18 mouse cellular contexts compared by ENCODE assay signal in genomic region chr9:121395812-121396211, GRCm38 (mm10).
DNase-seq lines count a peak whose midpoint lies in the region; ATAC-seq and TF ChIP-seq lines count a peak whose summit lies in the region.
"Had no signal": no experiment of that assay in that cellular context is flagged by ENCODE, and none has a peak within 500 bp of the region (broad histone marks: within the 10 kb centered on the region; RNA-seq: fewer than 3 reads in every experiment).

No protein-coding gene starts in this region.

- TF ChIP-seq CTCF in gastrocnemius, adult 2 months (IDR thresholded peaks at IDR 0.05), result no peak
- TF ChIP-seq CTCF in cerebellum, adult 2 months (IDR thresholded peaks at IDR 0.05; ENCODE audit: borderline replicate concordance, insufficient read depth, low read depth, low read length), result no peak

- DNase-seq in gastrocnemius, adult 2 months, result no peak
- no peak for DNase-seq in gastrocnemius, adult 8-10 months (ENCODE audit: low spot score in 2 of 2)
- DNase-seq in urinary bladder, postnatal 14 days (ENCODE audit: low spot score), result peak; percentile 40
- DNase-seq in urinary bladder, postnatal 25 days (ENCODE audit: low spot score), result no peak
- peak; percentile 57 for DNase-seq in adrenal gland, postnatal 14 days
- no peak for DNase-seq in cerebellum, adult 2 months
- DNase-seq: cerebellum, adult 8-10 months; kidney, adult 18-20 months; kidney, postnatal 14 days; right cerebral cortex, postnatal 25 days had no signal

- ATAC-seq in CD4-positive, CD25-positive, alpha-beta regulatory T cell, adult 4 months, result no peak
- ATAC-seq: activated CD4-positive, CD25-positive, alpha-beta regulatory T cell, adult 4 months had no signal

- no peaks in the 10 kb centered on the region for H3K27me3 ChIP-seq in cerebellum, adult 2 months (ENCODE audit: control insufficient read depth, insufficient read depth, low read length)
- H3K27me3 ChIP-seq: CH12.LX; heart, embryonic 12.5 days; hindbrain, embryonic 15.5 days; limb, embryonic 13.5 days; neural tube, embryonic 13.5 days had no signal

- H3K4me3 ChIP-seq in gastrocnemius, adult 2 months, result no peak overlapping the region
- H3K4me3 ChIP-seq in cerebellum, adult 2 months (replicated peaks; ENCODE audit: insufficient read depth, low read depth, low read length), result no peak overlapping the region
- H3K4me3 ChIP-seq: forebrain, embryonic 10.5 days; heart, embryonic 12.5 days; hindbrain, embryonic 15.5 days; limb, embryonic 13.5 days; neural tube, embryonic 13.5 days had no signal

- intact Hi-C loops in gastrocnemius, adult 2 months (cut with DNase I), result loop anchor here (5.0 kb wide), 1 partner anchor 36 kb away; no protein-coding TSS in a partner anchor

- 78% methylated on average over 5 of the region's 5 CpGs for WGBS in cerebellum, adult 2 months

- H3K27ac ChIP-seq in gastrocnemius, adult 2 months, result 0 out of 2 replicates have a peak overlapping the region, but pooled peaks have one; percentile 16
- no peak overlapping the region for H3K27ac ChIP-seq in cerebellum, adult 2 months (ENCODE audit: insufficient read depth, low read length)
- H3K27ac ChIP-seq: forebrain, embryonic 10.5 days; hindbrain, embryonic 15.5 days; limb, embryonic 13.5 days; neural tube, embryonic 13.5 days had no signal

- peaks cover 51% of the 10 kb centered on the region for H3K4me1 ChIP-seq in cerebellum, adult 2 months (ENCODE audit: control insufficient read depth, insufficient read depth, low read length)

- TF ChIP-seq POLR2A in cerebellum, adult 2 months (IDR thresholded peaks at IDR 0.05; ENCODE audit: borderline replicate concordance, insufficient read depth, low read length), result no peak

Comparison
In these comparisons a context has a peak if more than half of its experiments do, and no peak if none do; other contexts are left out.
1. DNase-seq: peak in urinary bladder, postnatal 14 days (single experiment) and adrenal gland, postnatal 14 days (single experiment); none in gastrocnemius, adult 2 months (single experiment), gastrocnemius, adult 8-10 months (0 of 2), urinary bladder, postnatal 25 days (single experiment) and cerebellum, adult 2 months (0 of 2).